ENCODE assay signal across 28 mouse cellular contexts in genomic region chr17:48372987-48373386, GRCm38 (mm10). TPM values are rescaled to one million over a fixed set of nuclear protein-coding genes. Genes with fewer than 3 reads are reported as not detected.
DNase-seq lines count a peak whose midpoint lies in the region; ATAC-seq lines count a peak whose summit lies in the region.
"Had no signal": no experiment of that assay in that cellular context is flagged by ENCODE, and none has a peak within 500 bp of the region (broad histone marks: within the 10 kb centered on the region; RNA-seq: fewer than 3 reads in every experiment).

No protein-coding gene starts in this region.

- no peaks in the 10 kb centered on the region for H3K27me3 ChIP-seq in hindbrain, embryonic 16.5 days (replicated peaks; ENCODE audit: control insufficient read depth, insufficient read depth, low read length)
- H3K27me3 ChIP-seq in midbrain, embryonic 16.5 days (ENCODE audit: control insufficient read depth, insufficient read depth, low read depth, low read length): no peaks in the 10 kb centered on the region
- no peaks in the 10 kb centered on the region for H3K27me3 ChIP-seq in liver, embryonic 12.5 days (replicated peaks)
- H3K27me3 ChIP-seq: embryonic facial prominence, embryonic 12.5 days; forebrain, embryonic 13.5 days; midbrain, embryonic 13.5 days; neural tube, embryonic 13.5 days had no signal

- no peak overlapping the region for H3K9ac ChIP-seq in hindbrain, embryonic 16.5 days (ENCODE audit: low read depth, low read length)
- H3K9ac ChIP-seq in midbrain, embryonic 16.5 days (ENCODE audit: low read depth, low read length): no peak overlapping the region
- H3K9ac ChIP-seq in liver, embryonic 12.5 days: no peak overlapping the region
- H3K9ac ChIP-seq: embryonic facial prominence, embryonic 12.5 days; forebrain, embryonic 13.5 days; liver, postnatal 0 days; midbrain, embryonic 13.5 days; neural tube, embryonic 13.5 days had no signal

- H3K36me3 ChIP-seq in hindbrain, embryonic 16.5 days (ENCODE audit: control insufficient read depth, insufficient read depth, low read length): no peaks in the 10 kb centered on the region
- no peaks in the 10 kb centered on the region for H3K36me3 ChIP-seq in midbrain, embryonic 16.5 days (ENCODE audit: control insufficient read depth, insufficient read depth, low read length)
- no peaks in the 10 kb centered on the region for H3K36me3 ChIP-seq in liver, embryonic 12.5 days
- H3K36me3 ChIP-seq: embryonic facial prominence, embryonic 12.5 days; midbrain, embryonic 13.5 days; neural tube, embryonic 13.5 days had no signal

- H3K4me1 ChIP-seq in hindbrain, embryonic 16.5 days (ENCODE audit: control insufficient read depth, insufficient read depth, low read depth, low read length): no peaks in the 10 kb centered on the region
- no peaks in the 10 kb centered on the region for H3K4me1 ChIP-seq in midbrain, embryonic 16.5 days (ENCODE audit: control insufficient read depth, insufficient read depth, low read length)
- no peaks in the 10 kb centered on the region for H3K4me1 ChIP-seq in liver, embryonic 12.5 days
- H3K4me1 ChIP-seq: embryonic facial prominence, embryonic 12.5 days; forebrain, embryonic 13.5 days; midbrain, embryonic 13.5 days; neural tube, embryonic 13.5 days had no signal

- intact Hi-C loops in left cerebral cortex, postnatal 36 days (cut with DNase I): loop anchor here (5.0 kb wide), 1 partner anchor 46 kb away; no protein-coding TSS in a partner anchor

- H3K27ac ChIP-seq in hindbrain, embryonic 16.5 days (ENCODE audit: low read depth, low read length): no peak overlapping the region
- no peak overlapping the region for H3K27ac ChIP-seq in midbrain, embryonic 16.5 days (ENCODE audit: low read length)
- H3K27ac ChIP-seq in liver, embryonic 12.5 days: no peak overlapping the region
- H3K27ac ChIP-seq: embryonic facial prominence, embryonic 12.5 days; forebrain, embryonic 13.5 days; hindbrain, postnatal 0 days; kidney, postnatal 0 days; midbrain, embryonic 13.5 days; neural tube, embryonic 13.5 days had no signal

- no peak overlapping the region for H3K4me2 ChIP-seq in hindbrain, embryonic 16.5 days (ENCODE audit: low read length)
- no peak overlapping the region for H3K4me2 ChIP-seq in midbrain, embryonic 16.5 days (ENCODE audit: low read length)
- H3K4me2 ChIP-seq in liver, embryonic 12.5 days: no peak overlapping the region
- H3K4me2 ChIP-seq: embryonic facial prominence, embryonic 12.5 days; forebrain, embryonic 13.5 days; midbrain, embryonic 13.5 days; neural tube, embryonic 13.5 days had no signal

- DNase-seq in frontal cortex, postnatal 10 days (ENCODE audit: low spot score in 2 of 2): no peak
- peak; percentile 34 for DNase-seq in ES-CJ7 (ENCODE audit: low read depth, low spot score)
- DNase-seq in frontal cortex, postnatal 14 days (ENCODE audit: low spot score in 2 of 2): peak; percentile 20
- peak; percentile 35 to 37 for DNase-seq in left cerebral cortex, postnatal 36 days (ENCODE audit: low spot score in 2 of 2)
- DNase-seq: adrenal gland, adult 2 months; cerebellum, adult 9-10 months; gastrocnemius, postnatal 10 days; heart, adult 18-20 months; heart, postnatal 4 days; liver; liver, postnatal 0 days; lung, postnatal 10 days; thymus, postnatal 36 days had no signal

- 82% methylated on average over 8 of the region's 8 CpGs for WGBS in hindbrain, embryonic 16.5 days
- WGBS in midbrain, embryonic 16.5 days: 81% methylated on average over 8 of the region's 8 CpGs
- WGBS in liver, embryonic 12.5 days (ENCODE audit: insufficient replicate concordance): 74% methylated on average over 8 of the region's 8 CpGs

- H3K9me3 ChIP-seq in hindbrain, embryonic 16.5 days (ENCODE audit: control insufficient read depth, low read length): no peaks in the 10 kb centered on the region
- no peaks in the 10 kb centered on the region for H3K9me3 ChIP-seq in midbrain, embryonic 16.5 days (replicated peaks; ENCODE audit: control insufficient read depth, low read length, poor library complexity, severe bottlenecking)
- no peaks in the 10 kb centered on the region for H3K9me3 ChIP-seq in liver, embryonic 12.5 days (replicated peaks)
- H3K9me3 ChIP-seq: embryonic facial prominence, embryonic 12.5 days; forebrain, embryonic 13.5 days; midbrain, embryonic 13.5 days; neural tube, embryonic 13.5 days had no signal

- H3K4me3 ChIP-seq in hindbrain, embryonic 16.5 days (ENCODE audit: low read length): no peak overlapping the region
- no peak overlapping the region for H3K4me3 ChIP-seq in midbrain, embryonic 16.5 days (ENCODE audit: low read depth, low read length)
- no peak overlapping the region for H3K4me3 ChIP-seq in liver, embryonic 12.5 days
- H3K4me3 ChIP-seq: embryonic facial prominence, embryonic 12.5 days; erythroblast, embryonic 14.5 days; forebrain, embryonic 13.5 days; midbrain, embryonic 13.5 days; neural tube, embryonic 13.5 days had no signal

- ATAC-seq in frontal cortex, adult (ENCODE audit: low TSS enrichment): peak; percentile 88
- ATAC-seq in hindbrain, embryonic 16.5 days: no peak
- ATAC-seq in midbrain, embryonic 16.5 days: no peak
- no peak for ATAC-seq in liver, embryonic 12.5 days
- ATAC-seq: forebrain, embryonic 13.5 days; hindbrain, postnatal 0 days; intestine, postnatal 0 days; liver, postnatal 0 days; midbrain, embryonic 13.5 days had no signal

RNA-seq across cellular contexts. Expression of gene Treml1, which starts 13.3 kb away (rescaled TPM):
- under 1 TPM; 0.54 to 0.82 TPM for total RNA-seq in left cerebral cortex, postnatal 36 days (2021)
- polyA plus RNA-seq in hindbrain, embryonic 16.5 days (2015; fragmentation: Nextera tagmentation; extraction: Ambion mirVana): 0.49 and 0.76 TPM in 2 replicates
- 0.22 and 0.39 TPM in 2 replicates for polyA plus RNA-seq in midbrain, embryonic 16.5 days (2015; fragmentation: Nextera tagmentation; extraction: Ambion mirVana)
- 29.4 and 36.2 TPM in 2 replicates for polyA plus RNA-seq in liver, embryonic 12.5 days (2016; fragmentation: Nextera tagmentation; extraction: Ambion mirVana)
- total RNA-seq: gastrocnemius, postnatal 10 days had no signal
- polyA plus RNA-seq: hindbrain, postnatal 0 days; small intestine, adult 2 months had no signal

RNA-seq across cellular contexts. Expression of gene Trem2, which starts 26.8 kb away (rescaled TPM):
- 10 to 100 TPM in 1 of 2 experiments, 1 to 10 TPM in 1; 7.8 to 13.0 TPM for total RNA-seq in left cerebral cortex, postnatal 36 days (2021)
- 4.5 and 6.7 TPM in 2 replicates for polyA plus RNA-seq in hindbrain, embryonic 16.5 days (2015; fragmentation: Nextera tagmentation; extraction: Ambion mirVana)
- polyA plus RNA-seq in midbrain, embryonic 16.5 days (2015; fragmentation: Nextera tagmentation; extraction: Ambion mirVana): 2.9 and 3.1 TPM in 2 replicates
- 2.9 and 3.5 TPM in 2 replicates for polyA plus RNA-seq in liver, embryonic 12.5 days (2016; fragmentation: Nextera tagmentation; extraction: Ambion mirVana)
- total RNA-seq: common myeloid progenitor, adult 5-6 weeks had no signal
- polyA plus RNA-seq: small intestine, adult 2 months had no signal

RNA-seq across cellular contexts. Expression of gene Nfya, which starts 36.7 kb away (rescaled TPM):
- 10 to 100 TPM; 25.4 to 27.9 TPM for total RNA-seq in left cerebral cortex, postnatal 36 days (2021)
- polyA plus RNA-seq in hindbrain, embryonic 16.5 days (2015; fragmentation: Nextera tagmentation; extraction: Ambion mirVana): 8.9 and 10.6 TPM in 2 replicates
- 10.7 and 11.1 TPM in 2 replicates for polyA plus RNA-seq in midbrain, embryonic 16.5 days (2015; fragmentation: Nextera tagmentation; extraction: Ambion mirVana)
- 10.9 and 11.3 TPM in 2 replicates for polyA plus RNA-seq in liver, embryonic 12.5 days (2016; fragmentation: Nextera tagmentation; extraction: Ambion mirVana)

RNA-seq across cellular contexts. Expression of gene Oard1, which starts 36.8 kb away (rescaled TPM):
- 10 to 100 TPM; 10.9 to 13.0 TPM for total RNA-seq in left cerebral cortex, postnatal 36 days (2021)
- 33.2 and 34.3 TPM in 2 replicates for polyA plus RNA-seq in hindbrain, embryonic 16.5 days (2015; fragmentation: Nextera tagmentation; extraction: Ambion mirVana)
- polyA plus RNA-seq in midbrain, embryonic 16.5 days (2015; fragmentation: Nextera tagmentation; extraction: Ambion mirVana): 32.7 and 36.4 TPM in 2 replicates
- 56.5 and 58.1 TPM in 2 replicates for polyA plus RNA-seq in liver, embryonic 12.5 days (2016; fragmentation: Nextera tagmentation; extraction: Ambion mirVana)

RNA-seq across cellular contexts. Expression of gene B430306N03Rik, which starts 57.0 kb away (rescaled TPM):
- under 1 TPM in 1 of 2 experiments, not detected in 1; 0.07 TPM for total RNA-seq in left cerebral cortex, postnatal 36 days (2021)
- polyA plus RNA-seq in hindbrain, embryonic 16.5 days (2015; fragmentation: Nextera tagmentation; extraction: Ambion mirVana): 0.06 and 0.14 TPM in 2 replicates
- polyA plus RNA-seq in midbrain, embryonic 16.5 days (2015; fragmentation: Nextera tagmentation; extraction: Ambion mirVana): 0.14 TPM in 1 of 2 replicates, not detected in the other
- polyA plus RNA-seq in liver, embryonic 12.5 days (2016; fragmentation: Nextera tagmentation; extraction: Ambion mirVana): 1.4 and 2.0 TPM in 2 replicates
- total RNA-seq: left cerebral cortex, postnatal 10 days had no signal
- polyA plus RNA-seq: hindbrain, postnatal 0 days; midbrain, embryonic 13.5 days had no signal

Comparison
In these comparisons a context has a peak if more than half of its experiments do, and no peak if none do; other contexts are left out.
1. DNase-seq: peak in ES-CJ7 (single experiment), frontal cortex, postnatal 14 days (2 of 2) and left cerebral cortex, postnatal 36 days (2 of 2); none in frontal cortex, postnatal 10 days (0 of 2).
2. RNA of gene Treml1, which starts 13.3 kb away (polyA plus RNA-seq): 29.4 to 36.2 TPM in liver, embryonic 12.5 days; 0.49 to 0.76 TPM in hindbrain, embryonic 16.5 days and 0.22 to 0.39 TPM in midbrain, embryonic 16.5 days; every median in the first group is over 10 times any median in the second.